Mouse (Mus musculus): ENCODE results near the gene Bricd5. TPM values are rescaled to one million over a fixed set of nuclear protein-coding genes. Genes with fewer than 3 reads are reported as not detected.
A peak's percentile ranks its signal among the peaks of the same experiment; 100 is the strongest.
"Not testable (repeated sequence)": the region's sequence is repeated elsewhere in the genome, so short reads cannot be mapped to it uniquely, and the experiment has no call there.

Bricd5 gene
- 0.26 TPM in 1 of 2 replicates, not detected in the other for polyA plus RNA-seq (2015; fragmentation: Nextera tagmentation; extraction: Ambion mirVana)

GRCm38 (mm10) chr17:24473612-24474275 is at the start of gene Bricd5:
Gene Bricd5 (plus strand): TSS chr17:24473884.
- H3K9ac ChIP-seq: peak within 1 kb of the TSS; percentile 12; the same call in 1 of the 2 replicates
- ATAC-seq: no peak
- H3K4me3 ChIP-seq: no peak within 1 kb of the TSS
- peaks cover 56% of the 10 kb centered on the region for H3K36me3 ChIP-seq (ENCODE audit: poor library complexity, severe bottlenecking)
- H3K9me3 ChIP-seq (replicated peaks): no peaks in the 10 kb centered on the region
- WGBS: 82% methylated on average over 6 of the region's 6 CpGs
- H3K4me2 ChIP-seq: peak within 1 kb of the TSS; percentile 99
- H3K4me1 ChIP-seq: peaks cover 38% of the 10 kb centered on the region
- H3K27me3 ChIP-seq: no peaks in the 10 kb centered on the region
- H3K27ac ChIP-seq: no peak within 1 kb of the TSS; the same call in 1 of the 2 replicates

GRCm38 (mm10) chr17:24424489-24424888 is 49.2 kb upstream of the Bricd5 start:
- Histone ChIP-seq H3K9ac (no peak overlapping the region), H3K27ac (no peak overlapping the region), H3K4me3 (no peak overlapping the region), H3K27me3 (no peaks in the 10 kb centered on the region), H3K9me3 (replicated peaks) (no peaks in the 10 kb centered on the region), H3K4me2 (no peak overlapping the region), H3K4me1 (peaks cover 14% of the 10 kb centered on the region), H3K36me3 (ENCODE audit: poor library complexity, severe bottlenecking) (peaks cover 59% of the 10 kb centered on the region)
- no peak for ATAC-seq
- WGBS: 94% methylated on average over 5 of the region's 5 CpGs

GRCm38 (mm10) chr17:24425326-24425725 is 48.4 kb upstream of the Bricd5 start:
- not testable (repeated sequence) for H3K9me3 ChIP-seq (replicated peaks); ATAC-seq; H3K4me3 ChIP-seq; H3K4me2 ChIP-seq; H3K27me3 ChIP-seq; H3K27ac ChIP-seq; H3K9ac ChIP-seq
- WGBS: 97% methylated on average over 5 of the region's 8 CpGs
- Histone ChIP-seq H3K36me3 (ENCODE audit: poor library complexity, severe bottlenecking) (peaks cover 51% of the 10 kb centered on the region), H3K4me1 (peaks cover 14% of the 10 kb centered on the region)

GRCm38 (mm10) chr17:24425905-24426304 is 47.8 kb upstream of the Bricd5 start:
- Histone ChIP-seq H3K27me3 (no peaks in the 10 kb centered on the region), H3K9me3 (replicated peaks) (no peaks in the 10 kb centered on the region), H3K27ac (peak overlapping the region; percentile 91), H3K4me3 (peak overlapping the region; percentile 60; the same call in 1 of the 2 replicates), H3K36me3 (ENCODE audit: poor library complexity, severe bottlenecking) (peaks cover 45% of the 10 kb centered on the region), H3K4me2 (peak overlapping the region; percentile 70), H3K9ac (no peak overlapping the region), H3K4me1 (peaks cover 14% of the 10 kb centered on the region)
- ATAC-seq: no peak
- WGBS: 93% methylated on average over 7 of the region's 7 CpGs

GRCm38 (mm10) chr17:24426471-24427169 is 47.1 kb upstream of the Bricd5 start, which contains the start of gene Eci1:
Gene Eci1 (plus strand): TSS chr17:24426641.
- peak; percentile 98 for ATAC-seq
- Histone ChIP-seq H3K36me3 (ENCODE audit: poor library complexity, severe bottlenecking) (peaks cover 38% of the 10 kb centered on the region), H3K4me1 (peaks cover 14% of the 10 kb centered on the region), H3K27me3 (no peaks in the 10 kb centered on the region), H3K9me3 (replicated peaks) (no peaks in the 10 kb centered on the region), H3K4me2 (peak within 1 kb of the TSS; percentile 70), H3K4me3 (peak within 1 kb of the TSS; percentile 60), H3K27ac (peak within 1 kb of the TSS; percentile 91), H3K9ac (peak within 1 kb of the TSS; percentile 85)
- under 1% methylated on average over 46 of the region's 48 CpGs for WGBS

GRCm38 (mm10) chr17:24427170-24427557 is 46.5 kb upstream of the Bricd5 start:
- Histone ChIP-seq H3K36me3 (ENCODE audit: poor library complexity, severe bottlenecking) (peaks cover 32% of the 10 kb centered on the region), H3K4me3 (peak overlapping the region; percentile 60), H3K4me2 (peak overlapping the region; percentile 70), H3K9me3 (replicated peaks) (no peaks in the 10 kb centered on the region), H3K27ac (peak overlapping the region; percentile 91), H3K4me1 (peaks cover 14% of the 10 kb centered on the region), H3K9ac (peak overlapping the region; percentile 85), H3K27me3 (no peaks in the 10 kb centered on the region)
- 4% methylated on average over 8 of the region's 8 CpGs for WGBS
- ATAC-seq: no peak

GRCm38 (mm10) chr17:24429201-24429983 is 44.3 kb upstream of the Bricd5 start:
- Histone ChIP-seq H3K36me3 (ENCODE audit: poor library complexity, severe bottlenecking) (peaks cover 17% of the 10 kb centered on the region), H3K4me3 (no peak overlapping the region), H3K9ac (no peak overlapping the region), H3K9me3 (replicated peaks) (no peaks in the 10 kb centered on the region), H3K4me2 (no peak overlapping the region), H3K27me3 (no peaks in the 10 kb centered on the region), H3K4me1 (peaks cover 14% of the 10 kb centered on the region), H3K27ac (no peak overlapping the region)
- ATAC-seq: no peak
- 88% methylated on average over 14 of the region's 14 CpGs for WGBS

GRCm38 (mm10) chr17:24437016-24437415 is 36.7 kb upstream of the Bricd5 start:
- Histone ChIP-seq H3K36me3 (ENCODE audit: poor library complexity, severe bottlenecking) (peaks cover 73% of the 10 kb centered on the region), H3K4me3 (no peak overlapping the region), H3K4me1 (no peaks in the 10 kb centered on the region), H3K27ac (no peak overlapping the region), H3K4me2 (no peak overlapping the region), H3K27me3 (no peaks in the 10 kb centered on the region), H3K9ac (no peak overlapping the region), H3K9me3 (replicated peaks) (no peaks in the 10 kb centered on the region)
- ATAC-seq: peak; percentile 59
- 78% methylated on average over 5 of the region's 5 CpGs for WGBS

- no peak overlapping the region for H3K4me3 ChIP-seq
- H3K9ac ChIP-seq: no peak overlapping the region
- H3K27me3 ChIP-seq: no peaks in the 10 kb centered on the region
- H3K4me2 ChIP-seq: no peak overlapping the region
- no peaks in the 10 kb centered on the region for H3K4me1 ChIP-seq
- H3K36me3 ChIP-seq (ENCODE audit: poor library complexity, severe bottlenecking): peaks cover 91% of the 10 kb centered on the region
- no peak for ATAC-seq
- no peak overlapping the region for H3K27ac ChIP-seq
- WGBS: 89% methylated on average over 8 of the region's 8 CpGs
- H3K9me3 ChIP-seq (replicated peaks): no peaks in the 10 kb centered on the region
Measured at GRCm38 (mm10) chr17:24440377-24440776, 33.3 kb upstream of the Bricd5 start.

- peaks cover 93% of the 10 kb centered on the region for H3K36me3 ChIP-seq (ENCODE audit: poor library complexity, severe bottlenecking)
- no peak for ATAC-seq
Measured at GRCm38 (mm10) chr17:24441148-24441547, 32.5 kb upstream of the Bricd5 start.

GRCm38 (mm10) chr17:24442107-24442506 is 31.6 kb upstream of the Bricd5 start:
- Histone ChIP-seq H3K4me2 (no peak overlapping the region), H3K27me3 (no peaks in the 10 kb centered on the region), H3K27ac (no peak overlapping the region), H3K9ac (no peak overlapping the region), H3K4me3 (no peak overlapping the region), H3K36me3 (ENCODE audit: poor library complexity, severe bottlenecking) (peaks cover 99% of the 10 kb centered on the region), H3K9me3 (replicated peaks) (no peaks in the 10 kb centered on the region), H3K4me1 (no peaks in the 10 kb centered on the region)
- no peak for ATAC-seq
- WGBS: 90% methylated on average over 14 of the region's 14 CpGs

More at GRCm38 (mm10) chr17:24441148-24441547, 32.5 kb upstream of the Bricd5 start:
- Histone ChIP-seq H3K4me1 (no peaks in the 10 kb centered on the region), H3K4me2 (no peak overlapping the region), H3K27ac (no peak overlapping the region), H3K9me3 (replicated peaks) (no peaks in the 10 kb centered on the region), H3K27me3 (no peaks in the 10 kb centered on the region), H3K9ac (no peak overlapping the region), H3K4me3 (no peak overlapping the region)
- WGBS: 54% methylated on average over 2 of the region's 2 CpGs

All from forebrain, embryonic 13.5 days (tissue).